Mouse (Mus musculus) midbrain, embryonic 11.5 days (tissue): ENCODE results near the gene Sh3rf1. TPM values are rescaled to one million over a fixed set of nuclear protein-coding genes. Genes with fewer than 3 reads are reported as not detected.

Experiments
- ATAC-seq: fragments of 200-750 bp; cut with Nextera tagmentation; 2 replicates; pipeline ENCODE4 v1.8.0; 2017; ENCODE audit warnings: moderate TSS enrichment, moderate library complexity; ENCODE audit not compliant: low FRiP score
- DNase-seq: peaks from one replicate; pipeline ENCODE4 v3.0.0; 2015; ENCODE audit warnings: low spot score; ENCODE audit errors: missing footprints
- H3K27ac ChIP-seq: fragments of 300-500 bp; sonication (generic); 2 replicates; pipeline ENCODE4 v1.5.1; 2014; ENCODE audit warnings: low read depth, low read length
- H3K27me3 ChIP-seq: fragments of 300-500 bp; sonication (generic); 2 replicates; pipeline ENCODE4 v1.6.1; 2014; ENCODE audit warnings: mild to moderate bottlenecking, low read length, moderate library complexity, mixed read lengths; ENCODE audit not compliant: control insufficient read depth, insufficient read depth
- H3K36me3 ChIP-seq: fragments of 300-500 bp; sonication (generic); 2 replicates; pipeline ENCODE4 v1.6.1; 2014; ENCODE audit warnings: mild to moderate bottlenecking, low read length, moderate library complexity, mixed read lengths; ENCODE audit not compliant: control insufficient read depth, insufficient read depth
- H3K4me1 ChIP-seq: fragments of 300-500 bp; sonication (generic); 2 replicates; pipeline ENCODE4 v1.6.1; 2014; ENCODE audit warnings: low read length; ENCODE audit not compliant: control insufficient read depth, insufficient read depth
- H3K4me2 ChIP-seq: fragments of 300-500 bp; sonication (generic); 2 replicates; pipeline ENCODE4 v1.6.1; 2014; ENCODE audit warnings: mild to moderate bottlenecking, moderate library complexity
- H3K4me3 ChIP-seq: fragments of 300-500 bp; sonication (generic); 2 replicates; pipeline ENCODE4 v1.5.1; 2014; ENCODE audit warnings: low read depth, low read length
- H3K9ac ChIP-seq: fragments of 300-500 bp; sonication (generic); 2 replicates; pipeline ENCODE4 v1.6.1; 2014; ENCODE audit warnings: low read length
- H3K9me3 ChIP-seq: fragments of 300-500 bp; sonication (generic); 2 replicates; pipeline ENCODE4 v1.6.1; 2016; ENCODE audit warnings: low read length; ENCODE audit not compliant: control insufficient read depth
- WGBS: fragments of 180-500 bp; shearing (Covaris S2); extraction: QIAGEN DNeasy Blood & Tissue Kit; methylation state at CpG from one replicate; pipeline ENCODE4 v1.1.7; 2014; 5-methylcytosine and 5-hydroxymethylcytosine counted together
- polyA plus RNA-seq: library from polyadenylated mRNA; unstranded; fragments of >200 nt; fragmentation: Nextera tagmentation; extraction: Ambion mirVana; gene quantifications from 2 replicates; pipeline ENCODE4 v1.2.1, GENCODE M21; 2014

Sh3rf1 gene
- polyA plus RNA-seq, 1 experiment from 2014 or later = 18.5 TPM

DNA sequence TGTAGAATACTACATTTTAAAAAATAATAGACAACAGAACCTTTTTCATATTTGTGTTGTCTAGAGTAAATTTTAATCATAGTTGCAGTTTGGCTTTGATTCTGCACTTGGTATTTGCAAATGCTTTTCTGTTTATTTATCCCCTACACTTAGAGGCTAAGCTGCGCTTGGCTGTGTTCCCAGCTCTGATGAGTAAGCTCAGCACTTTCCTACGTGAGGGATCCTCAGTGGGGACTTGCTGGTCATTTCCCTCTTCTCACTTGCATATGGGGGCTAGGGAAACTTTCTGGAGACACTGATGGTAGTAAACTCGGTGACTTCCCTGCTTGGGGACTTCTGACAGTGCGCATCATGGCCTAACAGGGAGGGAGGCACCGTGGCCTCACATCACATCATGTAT is 41.7 kb downstream of the Sh3rf1 start:
- Histone ChIP-seq H3K36me3 (no peaks in the 10 kb centered on the region), H3K4me3 (no peak overlapping the region), H3K4me2 (no peak overlapping the region), H3K9ac (no peak overlapping the region), H3K9me3 (no peaks in the 10 kb centered on the region), H3K27ac (no peak overlapping the region), H3K4me1 (no peaks in the 10 kb centered on the region; the same call in 1 of the 2 replicates), H3K27me3 (no peaks in the 10 kb centered on the region)
- WGBS = 84% methylated on average over 5 of the region's 5 CpGs
- ATAC-seq = no peak
- no peak for DNase-seq

DNA sequence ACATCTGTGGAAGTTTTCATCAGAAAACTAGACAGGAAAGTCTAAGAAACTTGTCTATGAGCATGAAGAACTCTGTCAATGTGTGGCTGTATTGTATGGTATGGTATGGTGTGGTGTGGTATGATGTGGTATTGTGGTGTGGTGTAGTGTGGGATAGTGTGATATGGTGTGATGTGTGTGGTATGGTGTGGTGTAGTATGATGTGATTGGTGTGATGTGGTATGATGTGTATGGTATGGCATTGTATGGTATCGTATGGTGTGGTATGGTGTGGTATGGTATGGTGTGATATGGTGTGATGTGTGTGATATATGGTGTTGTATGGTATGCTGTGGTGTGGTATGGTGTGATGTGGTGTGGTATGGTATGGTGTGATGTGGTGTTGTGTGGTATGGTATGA is 43.4 kb downstream of the Sh3rf1 start:
- Histone ChIP-seq H3K4me1 (no peaks in the 10 kb centered on the region), H3K9me3 (no peaks in the 10 kb centered on the region), H3K27ac (no peak overlapping the region), H3K4me2 (no peak overlapping the region), H3K9ac (no peak overlapping the region), H3K4me3 (no peak overlapping the region), H3K36me3 (no peaks in the 10 kb centered on the region), H3K27me3 (no peaks in the 10 kb centered on the region)
- ATAC-seq = 0 out of 2 replicates have a peak, but pooled peaks have one; percentile 31
- WGBS = 96% methylated on average over 1 of the region's 1 CpGs
- DNase-seq = no peak

DNA sequence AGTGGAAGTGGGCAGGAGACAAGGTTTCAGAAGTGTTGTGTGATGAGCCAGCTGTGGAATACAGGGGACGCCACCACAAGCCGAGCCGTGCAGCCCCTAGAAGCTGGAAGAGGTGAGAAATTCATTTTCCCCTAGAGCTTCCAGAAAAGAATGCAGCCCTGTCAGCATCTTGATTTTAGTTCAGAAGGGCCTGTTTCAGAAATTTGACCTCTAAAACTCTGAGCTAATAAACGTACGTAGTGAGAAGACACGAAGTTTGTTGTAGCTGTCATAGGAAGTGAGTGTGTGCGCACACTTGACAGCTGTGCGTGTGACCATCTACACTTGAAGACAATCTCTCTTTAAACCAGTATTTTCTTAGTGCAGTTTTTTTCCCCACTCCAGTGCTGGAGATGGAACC is 44.0 kb downstream of the Sh3rf1 start:
- WGBS = 87% methylated on average over 8 of the region's 8 CpGs
- ATAC-seq = no peak
- DNase-seq = no peak

DNA sequence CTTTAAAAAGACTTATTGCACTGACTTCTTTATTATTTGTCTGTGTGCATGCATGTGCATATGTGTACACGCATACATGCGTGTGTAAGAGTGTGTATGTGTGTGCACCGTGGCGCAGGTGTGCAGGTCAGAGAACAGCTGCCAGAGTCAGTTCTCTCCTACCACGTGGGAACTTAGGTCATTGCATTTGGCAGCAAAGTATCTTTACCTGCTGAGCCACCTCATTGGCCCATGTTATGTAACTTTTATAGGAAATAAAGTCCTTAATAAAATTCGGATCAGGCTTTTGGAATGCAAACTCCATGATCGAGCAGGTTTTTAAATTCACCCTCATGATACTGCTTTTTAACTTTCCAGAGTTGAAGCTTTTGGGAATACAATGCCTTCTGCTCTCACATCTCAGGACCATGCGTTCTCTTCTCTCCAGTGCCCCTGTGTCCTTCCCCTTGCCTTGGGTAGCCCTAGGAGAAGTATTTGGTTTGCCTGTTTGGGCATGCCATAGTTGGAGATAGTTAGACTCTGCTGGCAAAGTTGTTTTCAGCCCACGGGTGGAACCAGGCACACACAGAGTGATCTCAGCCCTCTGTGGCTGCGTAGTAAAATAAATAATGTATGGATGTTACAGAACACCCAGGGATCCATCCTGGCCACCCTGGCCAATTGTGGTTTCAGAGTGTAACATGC is 44.7 kb downstream of the Sh3rf1 start:
- no peak for ATAC-seq

More for the DNA sequence above, 44.0 kb downstream of the Sh3rf1 start:
- Histone ChIP-seq H3K4me3 (no peak overlapping the region), H3K4me2 (no peak overlapping the region), H3K4me1 (no peaks in the 10 kb centered on the region), H3K36me3 (no peaks in the 10 kb centered on the region), H3K9me3 (no peaks in the 10 kb centered on the region), H3K27ac (no peak overlapping the region), H3K9ac (no peak overlapping the region), H3K27me3 (no peaks in the 10 kb centered on the region)

DNA sequence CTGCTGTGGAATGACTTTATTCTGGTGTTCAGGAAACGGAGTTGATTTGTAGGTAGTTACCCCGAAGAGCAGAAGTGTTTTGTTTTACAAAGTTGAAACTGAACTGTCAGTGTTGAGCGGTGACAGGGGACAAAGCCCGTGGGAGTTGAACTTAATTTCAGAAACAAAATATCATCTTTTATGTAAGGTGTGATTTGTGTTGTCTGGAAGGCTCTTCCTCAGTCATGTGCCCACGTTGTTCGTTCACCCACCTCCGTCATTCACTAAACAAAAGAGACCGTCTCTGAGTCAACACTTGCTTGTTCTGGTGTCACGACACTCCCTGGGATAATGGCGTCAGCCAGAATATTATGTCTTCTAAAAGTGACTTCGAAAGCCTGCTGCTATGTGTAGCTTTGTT is 46.3 kb downstream of the Sh3rf1 start:
- Histone ChIP-seq H3K4me3 (no peak overlapping the region), H3K4me1 (peaks cover 13% of the 10 kb centered on the region), H3K27me3 (no peaks in the 10 kb centered on the region), H3K27ac (no peak overlapping the region), H3K4me2 (no peak overlapping the region), H3K9ac (no peak overlapping the region), H3K36me3 (no peaks in the 10 kb centered on the region), H3K9me3 (no peaks in the 10 kb centered on the region)
- WGBS = 71% methylated on average over 11 of the region's 11 CpGs
- ATAC-seq (no peak), DNase-seq (no peak)

More for the DNA sequence above, 44.7 kb downstream of the Sh3rf1 start:
- no peak overlapping the region for H3K4me2 ChIP-seq
- 93% methylated on average over 10 of the region's 10 CpGs for WGBS
- no peaks in the 10 kb centered on the region for H3K9me3 ChIP-seq
- no peaks in the 10 kb centered on the region for H3K4me1 ChIP-seq
- H3K27me3 ChIP-seq = no peaks in the 10 kb centered on the region
- DNase-seq = no peak
- H3K36me3 ChIP-seq = no peaks in the 10 kb centered on the region
- no peak overlapping the region for H3K27ac ChIP-seq
- H3K9ac ChIP-seq = no peak overlapping the region
- H3K4me3 ChIP-seq = no peak overlapping the region

DNA sequence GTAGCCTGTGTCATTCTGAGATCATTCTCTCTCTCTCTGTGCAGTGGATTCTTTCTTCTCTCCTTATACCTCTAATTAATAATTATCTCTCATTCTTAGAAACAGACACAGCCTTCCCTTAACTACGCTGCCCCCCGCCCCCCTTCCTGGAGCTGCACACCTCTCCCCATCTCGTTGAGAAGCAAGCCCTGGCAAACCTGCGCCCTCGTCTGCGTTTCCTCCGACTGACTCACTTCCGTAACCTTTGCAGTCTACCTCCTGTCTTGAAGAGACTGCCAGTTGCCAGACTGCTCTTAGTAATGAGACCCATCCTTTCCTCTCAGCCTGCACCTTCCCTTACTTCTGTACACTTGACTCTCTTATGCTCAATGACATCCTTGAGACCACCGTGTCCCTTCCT is 46.9 kb downstream of the Sh3rf1 start:
- 89% methylated on average over 9 of the region's 9 CpGs for WGBS
- DNase-seq = no peak

DNA sequence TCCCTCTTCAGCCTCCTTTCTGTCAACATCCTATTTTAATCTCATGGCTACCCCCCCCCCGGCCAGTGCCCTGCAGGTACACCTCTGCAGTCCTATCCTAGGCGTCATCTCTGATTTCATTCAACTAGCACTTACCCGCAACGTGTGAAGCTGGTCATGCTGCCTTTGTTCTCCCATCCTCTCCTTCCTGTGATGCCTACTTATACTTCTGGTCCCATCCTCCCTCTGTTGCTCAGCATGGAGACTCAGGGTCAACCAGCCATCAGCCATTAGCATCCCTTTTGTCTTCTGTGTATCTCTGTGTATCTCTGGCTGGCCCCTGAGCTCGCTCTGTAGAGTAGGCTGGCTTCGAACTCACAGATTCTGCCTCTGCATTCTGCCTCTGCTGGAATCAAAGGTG is 47.3 kb downstream of the Sh3rf1 start:
- no peaks in the 10 kb centered on the region for H3K27me3 ChIP-seq
- DNase-seq = no peak
- WGBS = 90% methylated on average over 2 of the region's 6 CpGs
- H3K9ac ChIP-seq = no peak overlapping the region
- no peaks in the 10 kb centered on the region for H3K36me3 ChIP-seq
- no peak overlapping the region for H3K27ac ChIP-seq
- no peaks in the 10 kb centered on the region for H3K9me3 ChIP-seq
- no peak overlapping the region for H3K4me3 ChIP-seq
- H3K4me2 ChIP-seq = no peak overlapping the region
- no peak for ATAC-seq
- H3K4me1 ChIP-seq = peaks cover 21% of the 10 kb centered on the region

More for the DNA sequence above, 46.9 kb downstream of the Sh3rf1 start:
- H3K4me1 ChIP-seq = peaks cover 18% of the 10 kb centered on the region
- no peaks in the 10 kb centered on the region for H3K36me3 ChIP-seq
- no peak overlapping the region for H3K9ac ChIP-seq
- no peak overlapping the region for H3K4me3 ChIP-seq
- no peak overlapping the region for H3K27ac ChIP-seq
- no peaks in the 10 kb centered on the region for H3K27me3 ChIP-seq
- no peak overlapping the region for H3K4me2 ChIP-seq
- no peaks in the 10 kb centered on the region for H3K9me3 ChIP-seq
- no peak for ATAC-seq

DNA sequence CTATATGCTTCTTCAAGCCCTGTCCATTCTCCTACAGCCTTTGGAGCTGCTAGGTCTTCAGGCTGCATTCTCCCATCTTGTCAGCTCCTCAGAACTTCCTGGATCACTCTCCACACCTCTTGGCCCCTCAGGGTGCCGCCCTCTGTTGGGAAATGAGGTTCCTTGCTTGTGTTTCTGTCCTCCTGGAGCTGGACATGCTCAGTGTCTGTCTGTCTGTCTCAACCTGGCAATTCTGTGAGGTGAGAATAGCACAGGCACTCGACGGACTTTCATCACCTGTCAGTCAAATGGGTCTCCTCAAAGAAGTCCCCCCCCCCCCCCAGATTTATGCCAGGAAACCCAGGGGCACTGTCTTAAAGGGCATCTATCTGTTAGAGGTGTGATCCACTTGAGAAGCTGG is 49.2 kb downstream of the Sh3rf1 start:
- 85% methylated on average over 3 of the region's 3 CpGs for WGBS
- ATAC-seq (no peak), DNase-seq (no peak)
- no peak overlapping the region for H3K27ac ChIP-seq
- H3K9ac ChIP-seq = no peak overlapping the region
- H3K9me3 ChIP-seq = no peaks in the 10 kb centered on the region
- no peak overlapping the region for H3K4me3 ChIP-seq
- no peaks in the 10 kb centered on the region for H3K27me3 ChIP-seq
- H3K4me2 ChIP-seq = no peak overlapping the region
- H3K36me3 ChIP-seq = no peaks in the 10 kb centered on the region
- peaks cover 22% of the 10 kb centered on the region for H3K4me1 ChIP-seq

DNA sequence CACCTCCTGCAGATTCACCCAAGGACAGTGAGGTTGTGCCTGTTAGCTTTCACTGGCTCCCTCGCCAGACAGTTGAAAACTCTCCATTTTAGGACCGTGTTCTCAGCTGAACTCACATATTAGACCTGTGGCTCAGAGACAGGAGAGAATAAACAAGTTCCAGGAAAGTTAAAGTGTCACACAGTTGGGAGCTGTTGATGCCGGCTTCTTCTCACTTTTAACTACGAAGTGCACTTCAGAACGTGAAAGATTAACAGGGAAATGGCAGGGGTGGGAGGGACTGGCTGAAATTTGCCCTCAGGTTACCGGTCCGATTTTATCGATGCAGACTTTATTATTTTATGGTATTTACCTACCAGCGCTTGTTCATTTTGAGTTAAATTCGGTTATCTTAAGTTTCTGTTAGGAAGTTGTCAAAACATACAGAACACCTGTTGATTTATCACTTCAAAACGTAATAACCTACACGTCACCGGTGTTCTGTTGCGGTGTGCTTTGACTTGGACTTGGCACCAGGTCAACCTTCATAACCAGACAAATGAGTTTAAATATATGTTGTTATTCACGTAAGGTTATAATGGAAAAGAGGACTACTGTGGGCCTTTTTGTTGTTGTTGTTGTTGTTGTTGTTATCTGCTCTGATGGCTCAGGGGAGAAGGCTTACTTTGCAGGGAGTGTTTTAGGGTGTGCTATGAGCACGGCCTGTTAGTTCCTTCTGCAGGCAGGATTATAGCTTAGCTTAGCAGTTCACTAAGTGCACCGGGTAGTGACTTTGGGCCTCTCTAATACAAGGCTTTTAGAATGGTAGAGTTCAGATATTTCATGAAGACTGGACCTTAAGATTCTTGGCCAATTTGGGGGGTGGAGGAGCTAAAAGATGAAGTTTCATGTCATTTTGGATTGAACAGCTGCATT is 49.9 kb downstream of the Sh3rf1 start:
- no peak for ATAC-seq
- Histone ChIP-seq H3K9ac (no peak overlapping the region), H3K4me2 (no peak overlapping the region), H3K4me3 (no peak overlapping the region), H3K9me3 (no peaks in the 10 kb centered on the region), H3K36me3 (no peaks in the 10 kb centered on the region), H3K27ac (no peak overlapping the region), H3K4me1 (peaks cover 22% of the 10 kb centered on the region), H3K27me3 (no peaks in the 10 kb centered on the region)
- 83% methylated on average over 17 of the region's 17 CpGs for WGBS
- no peak for DNase-seq
